Mouse (Mus musculus) A20 (cell line): Measurements from ENCODE around the gene Rangrf.
"Not testable (repeated sequence)": the region's sequence is repeated elsewhere in the genome, so short reads cannot be mapped to it uniquely, and the experiment has no call there.

Experiments
- DNase-seq: peaks from one replicate; pipeline ENCODE4 v3.0.0-alpha.2; 2011; ENCODE audit warnings: low read depth, low spot score

Gene Rangrf

DNA sequence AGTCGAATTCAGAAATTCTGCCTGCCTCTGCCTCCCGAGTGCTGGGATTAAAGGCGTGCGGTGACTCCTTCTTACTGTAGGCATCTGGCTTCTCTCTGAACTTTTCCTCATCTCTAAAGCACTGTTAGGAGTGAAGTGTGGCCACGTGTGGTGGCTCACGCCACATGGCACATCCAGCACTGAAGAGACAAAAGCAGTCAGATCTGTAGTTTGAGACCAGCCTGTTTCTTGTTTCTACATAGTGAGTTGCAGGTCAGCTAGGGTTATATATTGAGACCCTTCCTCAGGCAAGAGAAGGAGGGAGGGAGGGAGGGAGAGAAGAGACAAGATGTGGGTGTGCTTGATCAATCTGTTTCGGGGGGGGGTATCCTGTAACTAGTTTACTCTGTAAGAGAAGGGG is at the start of gene Rangrf:
Rangrf (minus strand) TSS at position 101 of the 400 bp plus-strand sequence.
- no peak for DNase-seq

GRCm38 (mm10) chr11:69020691-69021090 is 45.7 kb upstream of the Rangrf start:
- DNase-seq, result no peak

DNA sequence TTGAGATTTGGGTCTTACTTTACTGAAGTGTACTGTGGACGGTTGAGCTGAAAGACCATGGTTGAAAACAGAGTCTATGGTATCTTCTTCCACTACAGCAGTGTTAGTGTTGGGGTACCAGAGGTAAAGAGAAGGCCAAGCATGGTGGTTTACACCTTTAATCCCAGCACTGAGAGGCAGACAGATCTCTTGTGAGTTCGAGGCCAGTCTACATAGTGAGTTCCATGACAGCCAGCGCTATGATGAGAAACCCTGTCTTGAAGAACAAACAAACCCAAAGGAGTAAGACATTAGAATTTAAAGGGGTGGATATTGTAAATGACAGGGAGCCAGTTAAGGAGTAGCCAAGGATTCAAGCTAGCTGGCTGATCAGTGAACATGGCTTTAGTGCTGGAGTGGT is 41.8 kb upstream of the Rangrf start:
- DNase-seq, result no peak

- DNase-seq, result peak; percentile 95
These were observed 40.9 kb upstream of the Rangrf start, which contains the start of gene Ctc1 for GRCm38 (mm10) chr11:69015644-69016441. Gene Ctc1, plus strand, starts transcription at chr11:69015911.

DNA sequence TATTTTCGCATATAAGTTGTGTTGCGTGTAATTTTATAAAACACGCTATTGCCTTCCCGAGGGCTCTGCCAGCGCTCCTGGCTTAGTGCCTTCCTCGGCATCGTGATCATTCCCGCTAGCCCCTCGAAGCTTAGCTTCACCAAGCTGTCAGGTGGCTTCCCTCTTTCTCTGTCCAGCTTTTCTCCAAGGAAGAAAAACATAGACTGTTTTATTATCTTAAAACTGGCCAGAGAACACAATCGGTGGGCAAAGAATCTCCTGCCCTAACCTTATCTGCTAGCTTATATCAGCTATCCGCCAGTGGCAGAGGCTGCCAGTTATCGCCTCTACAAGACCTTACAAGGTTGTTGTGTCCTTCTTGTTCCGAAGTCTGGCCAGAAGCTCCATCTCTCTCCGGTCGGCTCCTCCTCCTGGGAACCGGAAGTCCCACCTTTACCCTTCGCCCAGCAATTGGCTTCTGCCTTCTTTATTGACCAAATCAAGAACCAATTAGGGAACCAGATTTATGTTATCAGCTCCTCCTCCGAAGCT is 37.2 kb upstream of the Rangrf start:
- peak; percentile 94 for DNase-seq

DNA sequence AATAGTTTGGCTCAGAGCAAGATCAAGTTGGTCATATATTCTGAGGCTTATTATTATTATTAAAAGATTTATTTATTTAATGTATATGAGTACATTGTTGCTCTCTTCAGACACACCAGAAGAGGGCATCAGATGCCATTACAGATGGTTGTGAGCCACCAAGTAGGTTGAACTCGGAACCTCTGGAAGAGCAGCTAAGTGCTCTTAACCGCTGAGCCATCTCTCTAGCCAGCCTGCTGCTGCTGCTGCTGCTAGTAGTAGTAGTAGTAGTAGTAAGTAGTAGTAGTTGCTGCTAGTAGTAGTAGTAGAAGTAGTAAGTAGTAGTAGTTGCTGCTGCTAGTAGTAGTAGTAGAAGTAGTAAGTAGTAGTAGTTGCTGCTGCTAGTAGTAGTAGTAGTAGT is 36.5 kb upstream of the Rangrf start:
- DNase-seq, result peak; percentile 56

- DNase-seq, result no peak
These were observed 35.7 kb upstream of the Rangrf start for GRCm38 (mm10) chr11:69010400-69011323.

DNA sequence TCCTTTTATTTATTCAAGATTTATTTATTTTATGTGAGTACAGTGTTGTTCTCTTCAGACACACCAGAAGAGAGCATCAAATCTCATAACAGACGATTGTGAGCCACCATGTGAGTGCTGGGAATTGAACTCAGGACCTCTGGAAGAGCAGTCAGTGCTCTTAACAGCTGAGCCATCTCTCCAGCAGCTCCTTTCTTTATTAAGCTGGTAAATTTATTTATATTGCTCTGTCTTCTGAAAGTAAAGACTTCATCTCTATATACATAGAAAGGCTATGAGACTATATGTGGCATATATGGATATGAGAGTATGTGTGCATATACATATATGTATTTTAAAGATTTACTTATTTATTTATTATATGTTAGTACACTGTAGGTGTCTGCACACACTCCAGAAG is 34.5 kb upstream of the Rangrf start:
- DNase-seq, result no peak

DNA sequence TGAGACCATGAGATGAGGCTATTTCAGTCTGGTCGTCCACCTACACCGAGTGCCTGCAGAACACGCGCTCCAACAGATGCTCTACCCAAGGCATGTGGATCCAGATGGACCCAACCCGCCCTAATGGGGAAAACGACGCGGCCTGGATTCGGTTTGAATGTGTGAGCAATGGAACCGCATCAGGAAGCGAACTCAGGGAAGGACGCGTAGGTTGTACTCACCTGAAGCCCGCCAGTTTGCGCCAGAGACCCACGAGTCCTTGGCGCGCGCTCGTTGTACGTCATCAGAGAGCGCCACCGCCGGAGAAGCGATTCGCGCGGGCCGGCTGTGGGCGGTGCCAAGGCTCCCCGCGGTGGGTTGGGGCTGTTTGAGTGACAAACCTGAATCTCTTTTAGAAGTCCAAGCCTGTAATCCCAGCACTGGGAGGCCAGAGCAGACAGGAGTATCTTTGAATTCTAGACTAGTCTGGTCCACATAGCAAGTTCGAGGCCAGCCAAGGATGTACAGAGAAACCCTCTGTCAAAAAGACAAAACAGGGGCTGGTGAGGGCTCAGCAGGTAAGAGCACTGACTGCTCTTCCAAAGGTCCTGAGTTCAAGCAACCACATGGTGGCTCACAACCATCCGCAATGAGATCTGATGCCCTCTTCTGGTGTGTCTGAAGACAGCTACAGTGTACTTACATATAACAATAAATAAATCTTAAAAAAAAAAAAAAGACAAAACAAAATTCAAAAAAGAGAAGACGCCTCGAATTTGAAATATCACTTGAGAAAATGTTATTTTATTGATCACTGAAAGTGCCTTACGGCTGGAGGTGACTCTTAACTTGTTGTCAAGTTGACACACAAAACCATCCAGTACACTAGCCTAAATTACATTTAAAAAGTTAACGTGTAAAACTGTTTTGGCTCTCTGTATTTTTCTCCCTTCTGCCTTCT is 33.5 kb upstream of the Rangrf start, which contains the start of gene Pfas:
Pfas (minus strand) TSS at position 279 of the 940 bp plus-strand sequence.
- DNase-seq, result peak; percentile 97

- not testable (repeated sequence) for DNase-seq
These were observed 31.6 kb upstream of the Rangrf start for GRCm38 (mm10) chr11:69006575-69006974.

DNA sequence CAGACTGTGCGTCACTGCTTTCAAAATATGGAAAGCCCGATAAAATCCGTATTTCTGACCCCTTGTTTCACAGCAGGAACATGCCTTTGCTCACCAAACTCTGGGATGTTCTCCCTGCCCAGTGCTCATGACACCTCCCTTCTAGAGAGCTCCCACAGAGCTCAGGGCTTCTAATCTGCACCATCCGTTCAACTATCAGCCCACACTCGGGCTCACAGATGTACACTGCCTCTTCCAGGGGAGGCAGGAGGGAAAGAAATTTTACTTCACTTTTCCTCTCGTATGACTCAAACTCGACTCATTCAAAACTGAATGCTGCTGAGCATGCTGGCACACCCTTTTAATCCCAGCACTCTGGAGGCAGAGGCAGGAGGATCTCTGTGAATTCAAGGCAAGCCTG is 30.2 kb upstream of the Rangrf start:
- no peak for DNase-seq

- no peak for DNase-seq
These were observed 28.6 kb upstream of the Rangrf start for GRCm38 (mm10) chr11:69003592-69003991.

GRCm38 (mm10) chr11:69002782-69003181 is 27.8 kb upstream of the Rangrf start:
- not testable (repeated sequence) for DNase-seq

DNA sequence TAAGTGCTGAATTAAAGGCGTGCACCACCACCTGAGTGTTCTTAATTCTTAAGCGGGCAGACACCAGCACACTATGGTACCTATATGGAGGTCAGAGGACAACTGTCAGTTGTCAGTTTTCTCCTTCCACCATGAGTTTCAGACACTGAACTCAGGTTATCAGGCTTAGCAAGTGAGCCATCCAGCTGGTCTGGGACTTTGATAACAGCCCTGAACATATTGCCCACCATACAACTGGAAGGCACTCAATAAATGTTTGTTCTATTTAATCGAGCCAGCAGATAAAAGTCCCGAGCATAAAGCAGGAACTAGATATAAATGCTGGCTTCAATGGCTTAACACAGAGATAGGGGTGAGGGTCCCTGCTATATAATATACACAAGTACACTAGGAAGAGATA is 22.1 kb upstream of the Rangrf start:
- DNase-seq, result no peak

DNA sequence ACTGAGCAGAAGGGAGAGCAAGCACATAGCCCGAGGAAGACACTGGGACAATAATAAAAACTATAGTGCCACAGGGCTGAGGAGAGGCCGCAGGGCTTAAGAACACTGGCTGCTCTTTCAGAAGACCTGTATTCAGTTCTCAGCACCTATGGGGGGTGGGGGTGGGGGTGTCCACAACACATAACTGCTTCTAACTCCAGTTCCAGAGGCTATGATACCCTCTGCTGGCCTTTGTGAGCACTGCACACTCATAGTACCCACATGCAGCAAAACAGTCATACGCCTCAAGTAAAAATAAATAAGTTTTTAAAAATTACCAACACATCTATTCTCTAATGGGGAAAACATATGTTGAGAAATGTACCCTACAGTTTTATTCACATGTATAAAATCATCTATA is 19.4 kb upstream of the Rangrf start:
- peak; percentile 42 for DNase-seq

GRCm38 (mm10) chr11:68993122-68993521 is 18.1 kb upstream of the Rangrf start:
- DNase-seq, result no peak

DNA sequence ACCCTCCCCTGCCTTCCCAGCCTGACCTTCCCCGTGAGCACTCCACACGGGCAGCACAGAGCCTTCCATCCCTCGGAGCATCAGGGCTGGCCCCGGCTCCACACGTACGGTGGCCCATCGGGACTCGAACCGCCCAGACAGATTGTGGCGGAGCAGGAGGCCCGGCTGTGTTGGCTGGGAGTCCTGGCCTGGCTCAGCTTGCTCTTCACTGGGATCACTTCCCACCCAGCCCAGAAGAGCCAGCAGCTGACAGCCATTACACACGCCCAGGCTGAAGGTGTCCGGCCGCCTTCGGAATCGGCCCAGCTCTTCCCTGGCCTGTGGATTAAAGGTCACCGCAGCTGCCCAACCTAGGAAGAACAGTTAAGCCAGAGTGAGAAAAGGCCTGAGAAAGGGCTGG is 13.4 kb upstream of the Rangrf start:
- no peak for DNase-seq

GRCm38 (mm10) chr11:68987365-68987882 is 12.4 kb upstream of the Rangrf start:
- DNase-seq, result no peak

- peak; percentile 71 for DNase-seq
These were observed 7.8 kb upstream of the Rangrf start for GRCm38 (mm10) chr11:68982639-68983369.

GRCm38 (mm10) chr11:68980919-68981318 is 5.9 kb upstream of the Rangrf start:
- DNase-seq, result no peak
